Mouse (Mus musculus): ENCODE results near the gene Slc38a2. TPM values are rescaled to one million over a fixed set of nuclear protein-coding genes. Genes with fewer than 3 reads are reported as not detected.

The Slc38a2 gene
- polyA plus RNA-seq, 1 experiment = 158 TPM

GRCm38 (mm10) chr15:96660590-96661141 lies 38.9 kb downstream of the Slc38a2 start:
- Histone ChIP-seq H3K9ac (ENCODE audit: low read depth, poor library complexity, severe bottlenecking) (no peak overlapping the region), H3K9me3 (replicated peaks; ENCODE audit: control insufficient read depth, insufficient read depth, low read length, poor library complexity, severe bottlenecking) (no peaks in the 10 kb centered on the region), H3K4me3 (ENCODE audit: low read depth, low read length) (no peak overlapping the region), H3K36me3 (ENCODE audit: control insufficient read depth, insufficient read depth, low read length, poor library complexity, severe bottlenecking) (no peaks in the 10 kb centered on the region), H3K27me3 (ENCODE audit: control insufficient read depth, insufficient read depth, low read length, poor library complexity, severe bottlenecking) (no peaks in the 10 kb centered on the region), H3K4me1 (ENCODE audit: control insufficient read depth, insufficient read depth, low read length) (peaks cover 4% of the 10 kb centered on the region), H3K27ac (ENCODE audit: insufficient read depth, low read length) (no peak overlapping the region)
- TF ChIP-seq POLR2A (IDR thresholded peaks at IDR 0.05; ENCODE audit: insufficient read depth, low read length) (no peak), CTCF (IDR thresholded peaks at IDR 0.05; ENCODE audit: low read depth, low read length) (no peak), EP300 (IDR thresholded peaks at IDR 0.05; ENCODE audit: insufficient read depth, low read depth, low read length) (no peak)

- H3K27me3 ChIP-seq (ENCODE audit: control insufficient read depth, insufficient read depth, low read length, poor library complexity, severe bottlenecking) = no peaks in the 10 kb centered on the region
- H3K9me3 ChIP-seq (replicated peaks; ENCODE audit: control insufficient read depth, insufficient read depth, low read length, poor library complexity, severe bottlenecking) = no peaks in the 10 kb centered on the region
- no peak overlapping the region for H3K9ac ChIP-seq (ENCODE audit: low read depth, poor library complexity, severe bottlenecking)
- no peak overlapping the region for H3K27ac ChIP-seq (ENCODE audit: insufficient read depth, low read length)
- H3K36me3 ChIP-seq (ENCODE audit: control insufficient read depth, insufficient read depth, low read length, poor library complexity, severe bottlenecking) = no peaks in the 10 kb centered on the region
- peaks cover 4% of the 10 kb centered on the region for H3K4me1 ChIP-seq (ENCODE audit: control insufficient read depth, insufficient read depth, low read length)
- TF ChIP-seq EP300 (IDR thresholded peaks at IDR 0.05; ENCODE audit: insufficient read depth, low read depth, low read length) (no peak), CTCF (IDR thresholded peaks at IDR 0.05; ENCODE audit: low read depth, low read length) (no peak), POLR2A (IDR thresholded peaks at IDR 0.05; ENCODE audit: insufficient read depth, low read length) (no peak)
- no peak overlapping the region for H3K4me3 ChIP-seq (ENCODE audit: low read depth, low read length)
Observed at GRCm38 (mm10) chr15:96658275-96658602, 41.3 kb downstream of the Slc38a2 start.

GRCm38 (mm10) chr15:96657576-96658274 lies 41.8 kb downstream of the Slc38a2 start:
- Histone ChIP-seq H3K4me1 (ENCODE audit: control insufficient read depth, insufficient read depth, low read length) (peaks cover 4% of the 10 kb centered on the region), H3K4me3 (ENCODE audit: low read depth, low read length) (no peak overlapping the region), H3K9me3 (replicated peaks; ENCODE audit: control insufficient read depth, insufficient read depth, low read length, poor library complexity, severe bottlenecking) (no peaks in the 10 kb centered on the region), H3K9ac (ENCODE audit: low read depth, poor library complexity, severe bottlenecking) (no peak overlapping the region), H3K27me3 (ENCODE audit: control insufficient read depth, insufficient read depth, low read length, poor library complexity, severe bottlenecking) (no peaks in the 10 kb centered on the region), H3K27ac (ENCODE audit: insufficient read depth, low read length) (no peak overlapping the region), H3K36me3 (ENCODE audit: control insufficient read depth, insufficient read depth, low read length, poor library complexity, severe bottlenecking) (no peaks in the 10 kb centered on the region)
- TF ChIP-seq EP300 (IDR thresholded peaks at IDR 0.05; ENCODE audit: insufficient read depth, low read depth, low read length) (no peak), POLR2A (IDR thresholded peaks at IDR 0.05; ENCODE audit: insufficient read depth, low read length) (no peak), CTCF (IDR thresholded peaks at IDR 0.05; ENCODE audit: low read depth, low read length) (no peak)

- Histone ChIP-seq H3K4me3 (ENCODE audit: low read depth, low read length) (no peak overlapping the region), H3K36me3 (ENCODE audit: control insufficient read depth, insufficient read depth, low read length, poor library complexity, severe bottlenecking) (no peaks in the 10 kb centered on the region), H3K9me3 (replicated peaks; ENCODE audit: control insufficient read depth, insufficient read depth, low read length, poor library complexity, severe bottlenecking) (peaks cover 7% of the 10 kb centered on the region), H3K27ac (ENCODE audit: insufficient read depth, low read length) (no peak overlapping the region), H3K27me3 (ENCODE audit: control insufficient read depth, insufficient read depth, low read length, poor library complexity, severe bottlenecking) (no peaks in the 10 kb centered on the region), H3K4me1 (ENCODE audit: control insufficient read depth, insufficient read depth, low read length) (peaks cover 2% of the 10 kb centered on the region), H3K9ac (ENCODE audit: low read depth, poor library complexity, severe bottlenecking) (no peak overlapping the region)
- TF ChIP-seq EP300 (IDR thresholded peaks at IDR 0.05; ENCODE audit: insufficient read depth, low read depth, low read length) (no peak), POLR2A (IDR thresholded peaks at IDR 0.05; ENCODE audit: insufficient read depth, low read length) (no peak), CTCF (IDR thresholded peaks at IDR 0.05; ENCODE audit: low read depth, low read length) (no peak)
Observed at GRCm38 (mm10) chr15:96655514-96655913, 44.0 kb downstream of the Slc38a2 start.

- Histone ChIP-seq H3K4me1 (ENCODE audit: control insufficient read depth, insufficient read depth, low read length) (peaks cover 2% of the 10 kb centered on the region), H3K36me3 (ENCODE audit: control insufficient read depth, insufficient read depth, low read length, poor library complexity, severe bottlenecking) (no peaks in the 10 kb centered on the region), H3K9me3 (replicated peaks; ENCODE audit: control insufficient read depth, insufficient read depth, low read length, poor library complexity, severe bottlenecking) (peaks cover 7% of the 10 kb centered on the region), H3K27me3 (ENCODE audit: control insufficient read depth, insufficient read depth, low read length, poor library complexity, severe bottlenecking) (no peaks in the 10 kb centered on the region), H3K9ac (ENCODE audit: low read depth, poor library complexity, severe bottlenecking) (no peak overlapping the region), H3K27ac (ENCODE audit: insufficient read depth, low read length) (no peak overlapping the region), H3K4me3 (ENCODE audit: low read depth, low read length) (no peak overlapping the region)
- no peak for TF ChIP-seq POLR2A (IDR thresholded peaks at IDR 0.05; ENCODE audit: insufficient read depth, low read length)
- no peak for TF ChIP-seq EP300 (IDR thresholded peaks at IDR 0.05; ENCODE audit: insufficient read depth, low read depth, low read length)
- TF ChIP-seq CTCF (IDR thresholded peaks at IDR 0.05; ENCODE audit: low read depth, low read length) = no peak
Observed at GRCm38 (mm10) chr15:96654714-96655113, 44.8 kb downstream of the Slc38a2 start.

- Histone ChIP-seq H3K4me1 (ENCODE audit: control insufficient read depth, insufficient read depth, low read length) (no peaks in the 10 kb centered on the region), H3K4me3 (ENCODE audit: low read depth, low read length) (no peak overlapping the region), H3K9ac (ENCODE audit: low read depth, poor library complexity, severe bottlenecking) (no peak overlapping the region), H3K36me3 (ENCODE audit: control insufficient read depth, insufficient read depth, low read length, poor library complexity, severe bottlenecking) (no peaks in the 10 kb centered on the region), H3K27ac (ENCODE audit: insufficient read depth, low read length) (no peak overlapping the region), H3K27me3 (ENCODE audit: control insufficient read depth, insufficient read depth, low read length, poor library complexity, severe bottlenecking) (no peaks in the 10 kb centered on the region), H3K9me3 (replicated peaks; ENCODE audit: control insufficient read depth, insufficient read depth, low read length, poor library complexity, severe bottlenecking) (peaks cover 7% of the 10 kb centered on the region)
- TF ChIP-seq EP300 (IDR thresholded peaks at IDR 0.05; ENCODE audit: insufficient read depth, low read depth, low read length) (no peak), CTCF (IDR thresholded peaks at IDR 0.05; ENCODE audit: low read depth, low read length) (no peak), POLR2A (IDR thresholded peaks at IDR 0.05; ENCODE audit: insufficient read depth, low read length) (no peak)
Observed at GRCm38 (mm10) chr15:96653011-96653410, 46.5 kb downstream of the Slc38a2 start.
